Mouse (Mus musculus): ENCODE measurements around the gene Mgst2. TPM values are rescaled to one million over a fixed set of nuclear protein-coding genes. Genes with fewer than 3 reads are reported as not detected.

The Mgst2 gene
- polyA plus RNA-seq, 1 experiment = 35.7 TPM

GRCm38 (mm10) chr3:51652292-51652691 lies 7.9 kb upstream of the Mgst2 start:
- 3% methylated on average over 9 of the region's 9 CpGs for WGBS
- DNase-seq (ENCODE audit: low read depth, low spot score) = no peak

- DNase-seq (ENCODE audit: low read depth, low spot score) = no peak
- WGBS = 3% methylated on average over 9 of the region's 9 CpGs
Observed at GRCm38 (mm10) chr3:51652701-51653100, 7.5 kb upstream of the Mgst2 start.

GRCm38 (mm10) chr3:51654303-51655055 lies 5.7 kb upstream of the Mgst2 start:
- 48% methylated on average over 6 of the region's 6 CpGs for WGBS
- no peak for DNase-seq (ENCODE audit: low read depth, low spot score)

- DNase-seq (ENCODE audit: low read depth, low spot score) = no peak
- 92% methylated on average over 5 of the region's 5 CpGs for WGBS
Observed at GRCm38 (mm10) chr3:51659415-51659814, 745 bp upstream of the Mgst2 start.

- no peak for DNase-seq (ENCODE audit: low read depth, low spot score)
- WGBS = 47% methylated on average over 3 of the region's 3 CpGs
Observed at GRCm38 (mm10) chr3:51660821-51661276, 689 bp downstream of the Mgst2 start.

- 18% methylated on average over 5 of the region's 5 CpGs for WGBS
- no peak for DNase-seq (ENCODE audit: low read depth, low spot score)
Observed at GRCm38 (mm10) chr3:51661376-51661775, 1.2 kb downstream of the Mgst2 start.

GRCm38 (mm10) chr3:51661880-51662550 lies 1.9 kb downstream of the Mgst2 start:
- WGBS = 26% methylated on average over 11 of the region's 11 CpGs
- no peak for DNase-seq (ENCODE audit: low read depth, low spot score)

GRCm38 (mm10) chr3:51662557-51662956 lies 2.4 kb downstream of the Mgst2 start:
- WGBS = 8% methylated on average over 6 of the region's 6 CpGs
- no peak for DNase-seq (ENCODE audit: low read depth, low spot score)

GRCm38 (mm10) chr3:51668607-51669006 lies 8.4 kb downstream of the Mgst2 start:
- DNase-seq (ENCODE audit: low read depth, low spot score) = no peak
- 83% methylated on average over 2 of the region's 2 CpGs for WGBS

GRCm38 (mm10) chr3:51670414-51671070 lies 10.4 kb downstream of the Mgst2 start:
- DNase-seq (ENCODE audit: low read depth, low spot score) = no peak
- 58% methylated on average over 5 of the region's 5 CpGs for WGBS

GRCm38 (mm10) chr3:51671071-51671469 lies 10.9 kb downstream of the Mgst2 start:
- DNase-seq (ENCODE audit: low read depth, low spot score) = no peak
- 74% methylated on average over 1 of the region's 1 CpGs for WGBS

GRCm38 (mm10) chr3:51672631-51673030 lies 12.5 kb downstream of the Mgst2 start:
- DNase-seq (ENCODE audit: low read depth, low spot score) = no peak
- 32% methylated on average over 4 of the region's 4 CpGs for WGBS

GRCm38 (mm10) chr3:51673408-51674086 lies 13.4 kb downstream of the Mgst2 start:
- DNase-seq (ENCODE audit: low read depth, low spot score) = no peak
- WGBS = 33% methylated on average over 21 of the region's 21 CpGs

- WGBS = 60% methylated on average over 3 of the region's 3 CpGs
- no peak for DNase-seq (ENCODE audit: low read depth, low spot score)
Observed at GRCm38 (mm10) chr3:51674963-51675362, 14.8 kb downstream of the Mgst2 start.

- DNase-seq (ENCODE audit: low read depth, low spot score) = no peak
- WGBS = 92% methylated on average over 6 of the region's 6 CpGs
Observed at GRCm38 (mm10) chr3:51685539-51685938, 25.4 kb downstream of the Mgst2 start.

- DNase-seq (ENCODE audit: low read depth, low spot score) = no peak
- 77% methylated on average over 6 of the region's 6 CpGs for WGBS
Observed at GRCm38 (mm10) chr3:51686316-51686715, 26.2 kb downstream of the Mgst2 start.

- WGBS = 84% methylated on average over 6 of the region's 6 CpGs
- no peak for DNase-seq (ENCODE audit: low read depth, low spot score)
Observed at GRCm38 (mm10) chr3:51686791-51687190, 26.6 kb downstream of the Mgst2 start.

GRCm38 (mm10) chr3:51688725-51689124 lies 28.6 kb downstream of the Mgst2 start:
- WGBS = 78% methylated on average over 8 of the region's 8 CpGs
- DNase-seq (ENCODE audit: low read depth, low spot score) = no peak

GRCm38 (mm10) chr3:51693196-51693595 lies 33.0 kb downstream of the Mgst2 start:
- DNase-seq (ENCODE audit: low read depth, low spot score) = no peak
- 89% methylated on average over 10 of the region's 10 CpGs for WGBS

GRCm38 (mm10) chr3:51694576-51694975 lies 34.4 kb downstream of the Mgst2 start:
- WGBS = 88% methylated on average over 14 of the region's 14 CpGs
- DNase-seq (ENCODE audit: low read depth, low spot score) = no peak
